Mouse (Mus musculus): ENCODE measurements around the gene Fhod1. TPM values are rescaled to one million over a fixed set of nuclear protein-coding genes. Genes with fewer than 3 reads are reported as not detected.

Gene Fhod1
- polyA plus RNA-seq, 1 experiment from 2014 or later = 1.4 TPM

MicroRNA genes within 50 kb of the gene (microRNA counts, 519-probe panel; counts per million panel counts)
- 2,436 counts per million, percentile 48 among the panel's probes with 10 or more counts for microRNA mmu-miR-328

Small RNA genes lying within 50 kb of the gene (microRNA-seq; reads per million reads assigned to microRNA genes)
- not detected for gene Gm27320
- 309 reads per million, percentile 66 among the genes with 10 or more reads in this experiment for gene Mir328

Other genes starting within 250 kb of the Fhod1 start
- not detected in 2 replicates for gene Ces4a, start 216.2 kb downstream of the Fhod1 start, polyA plus RNA-seq (2015; fragmentation: Nextera tagmentation; extraction: Ambion mirVana)
- gene Cbfb, start 177.3 kb downstream of the Fhod1 start, polyA plus RNA-seq (2015; fragmentation: Nextera tagmentation; extraction: Ambion mirVana) = 39.2 and 40.1 TPM in 2 replicates
- 17.7 and 19.6 TPM in 2 replicates for gene D230025D16Rik, start 122.8 kb downstream of the Fhod1 start, polyA plus RNA-seq (2015; fragmentation: Nextera tagmentation; extraction: Ambion mirVana)
- gene B3gnt9, start 92.8 kb downstream of the Fhod1 start, polyA plus RNA-seq (2015; fragmentation: Nextera tagmentation; extraction: Ambion mirVana) = 13.6 and 17.6 TPM in 2 replicates
- 17.9 and 24.0 TPM in 2 replicates for gene Tradd, start 83.3 kb downstream of the Fhod1 start, polyA plus RNA-seq (2015; fragmentation: Nextera tagmentation; extraction: Ambion mirVana)
- 3.1 and 4.5 TPM in 2 replicates for gene Fbxl8, start 83.3 kb downstream of the Fhod1 start, polyA plus RNA-seq (2015; fragmentation: Nextera tagmentation; extraction: Ambion mirVana)
- 0.13 and 0.30 TPM in 2 replicates for gene Hsf4, start 78.2 kb downstream of the Fhod1 start, polyA plus RNA-seq (2015; fragmentation: Nextera tagmentation; extraction: Ambion mirVana)
- gene Nol3, start 71.8 kb downstream of the Fhod1 start, polyA plus RNA-seq (2015; fragmentation: Nextera tagmentation; extraction: Ambion mirVana) = 3.8 and 4.7 TPM in 2 replicates
- 4.9 and 6.7 TPM in 2 replicates for gene 4931428F04Rik, start 58.1 kb downstream of the Fhod1 start, polyA plus RNA-seq (2015; fragmentation: Nextera tagmentation; extraction: Ambion mirVana)
- gene Exoc3l, start 51.9 kb downstream of the Fhod1 start, polyA plus RNA-seq (2015; fragmentation: Nextera tagmentation; extraction: Ambion mirVana) = 12.3 and 14.2 TPM in 2 replicates
- 38.3 and 61.5 TPM in 2 replicates for gene E2f4, start 50.3 kb downstream of the Fhod1 start, polyA plus RNA-seq (2015; fragmentation: Nextera tagmentation; extraction: Ambion mirVana)
- 2.3 and 4.6 TPM in 2 replicates for gene Elmo3, start 42.4 kb downstream of the Fhod1 start, polyA plus RNA-seq (2015; fragmentation: Nextera tagmentation; extraction: Ambion mirVana)
- gene Lrrc29, start 21.7 kb downstream of the Fhod1 start, polyA plus RNA-seq (2015; fragmentation: Nextera tagmentation; extraction: Ambion mirVana) = 0.62 and 1.0 TPM in 2 replicates
- gene Tmem208, start 21.6 kb downstream of the Fhod1 start, polyA plus RNA-seq (2015; fragmentation: Nextera tagmentation; extraction: Ambion mirVana) = 73.0 and 89.2 TPM in 2 replicates
- 0.94 and 2.0 TPM in 2 replicates for gene Slc9a5, start 890 bp upstream of the Fhod1 start, polyA plus RNA-seq (2015; fragmentation: Nextera tagmentation; extraction: Ambion mirVana)
- 0.14 and 0.19 TPM in 2 replicates for gene Plekhg4, start 25.3 kb upstream of the Fhod1 start, polyA plus RNA-seq (2015; fragmentation: Nextera tagmentation; extraction: Ambion mirVana)
- 0.09 and 0.11 TPM in 2 replicates for gene Kctd19, start 65.5 kb upstream of the Fhod1 start, polyA plus RNA-seq (2015; fragmentation: Nextera tagmentation; extraction: Ambion mirVana)
- gene Lrrc36, start 65.6 kb upstream of the Fhod1 start, polyA plus RNA-seq (2015; fragmentation: Nextera tagmentation; extraction: Ambion mirVana) = 0.08 and 0.19 TPM in 2 replicates
- 27.5 and 39.8 TPM in 2 replicates for gene Tppp3, start 123.6 kb upstream of the Fhod1 start, polyA plus RNA-seq (2015; fragmentation: Nextera tagmentation; extraction: Ambion mirVana)
- 23.2 and 30.7 TPM in 2 replicates for gene Zdhhc1, start 148.9 kb upstream of the Fhod1 start, polyA plus RNA-seq (2015; fragmentation: Nextera tagmentation; extraction: Ambion mirVana)
- gene Hsd11b2, start 170.8 kb upstream of the Fhod1 start, polyA plus RNA-seq (2015; fragmentation: Nextera tagmentation; extraction: Ambion mirVana) = 0.15 and 0.58 TPM in 2 replicates
- 50.0 and 63.3 TPM in 2 replicates for gene Atp6v0d1, start 218.1 kb upstream of the Fhod1 start, polyA plus RNA-seq (2015; fragmentation: Nextera tagmentation; extraction: Ambion mirVana)